Mouse (Mus musculus): Measurements from ENCODE around the gene Tbkbp1. TPM values are rescaled to one million over a fixed set of nuclear protein-coding genes. Genes with fewer than 3 reads are reported as not detected.

The Tbkbp1 gene
- polyA plus RNA-seq, 1 experiment from 2014 or later: 9.0 TPM

GRCm38 (mm10) chr11:97139256-97139655 is 12.0 kb downstream of the Tbkbp1 start:
- Histone ChIP-seq H3K9ac (replicated peaks; ENCODE audit: low read depth, low read length) (peak overlapping the region; percentile 52), H3K36me3 (ENCODE audit: control insufficient read depth, insufficient read depth, low read length) (peaks cover 21% of the 10 kb centered on the region; the same call in 1 of the 2 replicates), H3K27ac (ENCODE audit: low read depth, low read length) (peak overlapping the region; percentile 75), H3K27me3 (ENCODE audit: control insufficient read depth, insufficient read depth, low read length) (no peaks in the 10 kb centered on the region; the same call in 1 of the 2 replicates), H3K4me2 (ENCODE audit: low read depth, low read length) (peak overlapping the region; percentile 64), H3K4me3 (ENCODE audit: low read depth, low read length) (peak overlapping the region; percentile 20), H3K4me1 (ENCODE audit: control insufficient read depth, insufficient read depth, low read length) (peaks cover 20% of the 10 kb centered on the region), H3K9me3 (ENCODE audit: control insufficient read depth, low read length) (no peaks in the 10 kb centered on the region)
- WGBS: 17% methylated on average over 10 of the region's 15 CpGs
- no peak; the same call in 1 of the 2 replicates for ATAC-seq (ENCODE audit: low read depth)

GRCm38 (mm10) chr11:97138554-97139226 is 12.6 kb downstream of the Tbkbp1 start:
- H3K27ac ChIP-seq (ENCODE audit: low read depth, low read length): peak overlapping the region; percentile 75
- ATAC-seq (ENCODE audit: low read depth): peak; percentile 74

GRCm38 (mm10) chr11:97133270-97133669 is 18.0 kb downstream of the Tbkbp1 start:
- peaks cover 4% of the 10 kb centered on the region; the same call in 1 of the 2 replicates for H3K36me3 ChIP-seq (ENCODE audit: control insufficient read depth, insufficient read depth, low read length)
- 0 out of 2 replicates have a peak, but pooled peaks cover 4% of the 10 kb centered on the region for H3K4me1 ChIP-seq (ENCODE audit: control insufficient read depth, insufficient read depth, low read length)
- H3K9ac ChIP-seq (replicated peaks; ENCODE audit: low read depth, low read length): no peak overlapping the region
- H3K4me2 ChIP-seq (ENCODE audit: low read depth, low read length): no peak overlapping the region
- 61% methylated on average over 5 of the region's 5 CpGs for WGBS
- no peak overlapping the region for H3K27ac ChIP-seq (ENCODE audit: low read depth, low read length)
- ATAC-seq (ENCODE audit: low read depth): no peak
- H3K9me3 ChIP-seq (ENCODE audit: control insufficient read depth, low read length): no peaks in the 10 kb centered on the region
- no peak overlapping the region for H3K4me3 ChIP-seq (ENCODE audit: low read depth, low read length)
- H3K27me3 ChIP-seq (ENCODE audit: control insufficient read depth, insufficient read depth, low read length): no peaks in the 10 kb centered on the region; the same call in 1 of the 2 replicates

More at GRCm38 (mm10) chr11:97138554-97139226, 12.6 kb downstream of the Tbkbp1 start:
- Histone ChIP-seq H3K4me2 (ENCODE audit: low read depth, low read length) (peak overlapping the region; percentile 64), H3K4me3 (ENCODE audit: low read depth, low read length) (peak overlapping the region; percentile 20), H3K36me3 (ENCODE audit: control insufficient read depth, insufficient read depth, low read length) (peaks cover 16% of the 10 kb centered on the region; the same call in 1 of the 2 replicates), H3K9me3 (ENCODE audit: control insufficient read depth, low read length) (no peaks in the 10 kb centered on the region), H3K9ac (replicated peaks; ENCODE audit: low read depth, low read length) (peak overlapping the region; percentile 52), H3K4me1 (ENCODE audit: control insufficient read depth, insufficient read depth, low read length) (peaks cover 20% of the 10 kb centered on the region), H3K27me3 (ENCODE audit: control insufficient read depth, insufficient read depth, low read length) (no peaks in the 10 kb centered on the region; the same call in 1 of the 2 replicates)
- 10% methylated on average over 64 of the region's 69 CpGs for WGBS

GRCm38 (mm10) chr11:97132185-97132584 is 19.1 kb downstream of the Tbkbp1 start:
- Histone ChIP-seq H3K4me2 (ENCODE audit: low read depth, low read length) (no peak overlapping the region), H3K9ac (replicated peaks; ENCODE audit: low read depth, low read length) (no peak overlapping the region), H3K4me3 (ENCODE audit: low read depth, low read length) (no peak overlapping the region), H3K36me3 (ENCODE audit: control insufficient read depth, insufficient read depth, low read length) (peaks cover 4% of the 10 kb centered on the region; the same call in 1 of the 2 replicates), H3K27ac (ENCODE audit: low read depth, low read length) (no peak overlapping the region), H3K27me3 (ENCODE audit: control insufficient read depth, insufficient read depth, low read length) (no peaks in the 10 kb centered on the region; the same call in 1 of the 2 replicates), H3K9me3 (ENCODE audit: control insufficient read depth, low read length) (no peaks in the 10 kb centered on the region), H3K4me1 (ENCODE audit: control insufficient read depth, insufficient read depth, low read length) (no peaks in the 10 kb centered on the region)
- 22% methylated on average over 6 of the region's 6 CpGs for WGBS
- ATAC-seq (ENCODE audit: low read depth): no peak

- Histone ChIP-seq H3K9ac (replicated peaks; ENCODE audit: low read depth, low read length) (no peak overlapping the region), H3K4me1 (ENCODE audit: control insufficient read depth, insufficient read depth, low read length) (no peaks in the 10 kb centered on the region), H3K27me3 (ENCODE audit: control insufficient read depth, insufficient read depth, low read length) (no peaks in the 10 kb centered on the region; the same call in 1 of the 2 replicates), H3K4me3 (ENCODE audit: low read depth, low read length) (no peak overlapping the region), H3K36me3 (ENCODE audit: control insufficient read depth, insufficient read depth, low read length) (peaks cover 2% of the 10 kb centered on the region; the same call in 1 of the 2 replicates), H3K4me2 (ENCODE audit: low read depth, low read length) (no peak overlapping the region), H3K27ac (ENCODE audit: low read depth, low read length) (no peak overlapping the region), H3K9me3 (ENCODE audit: control insufficient read depth, low read length) (no peaks in the 10 kb centered on the region)
- ATAC-seq (ENCODE audit: low read depth): no peak
- WGBS: 91% methylated on average over 2 of the region's 2 CpGs
Observed at GRCm38 (mm10) chr11:97131683-97132082, 19.6 kb downstream of the Tbkbp1 start.

- no peaks in the 10 kb centered on the region for H3K4me1 ChIP-seq (ENCODE audit: control insufficient read depth, insufficient read depth, low read length)
- no peak overlapping the region for H3K4me2 ChIP-seq (ENCODE audit: low read depth, low read length)
- ATAC-seq (ENCODE audit: low read depth): no peak
- no peak overlapping the region for H3K9ac ChIP-seq (replicated peaks; ENCODE audit: low read depth, low read length)
- WGBS: 81% methylated on average over 7 of the region's 7 CpGs
- H3K36me3 ChIP-seq (ENCODE audit: control insufficient read depth, insufficient read depth, low read length): no peaks in the 10 kb centered on the region
- no peaks in the 10 kb centered on the region for H3K27me3 ChIP-seq (ENCODE audit: control insufficient read depth, insufficient read depth, low read length)
- H3K4me3 ChIP-seq (ENCODE audit: low read depth, low read length): no peak overlapping the region
- no peak overlapping the region for H3K27ac ChIP-seq (ENCODE audit: low read depth, low read length)
- H3K9me3 ChIP-seq (ENCODE audit: control insufficient read depth, low read length): no peaks in the 10 kb centered on the region
Observed at GRCm38 (mm10) chr11:97130318-97130717, 21.0 kb downstream of the Tbkbp1 start.

- no peaks in the 10 kb centered on the region for H3K27me3 ChIP-seq (ENCODE audit: control insufficient read depth, insufficient read depth, low read length)
- no peaks in the 10 kb centered on the region for H3K4me1 ChIP-seq (ENCODE audit: control insufficient read depth, insufficient read depth, low read length)
- H3K9ac ChIP-seq (replicated peaks; ENCODE audit: low read depth, low read length): no peak overlapping the region
- H3K36me3 ChIP-seq (ENCODE audit: control insufficient read depth, insufficient read depth, low read length): no peaks in the 10 kb centered on the region
- H3K4me2 ChIP-seq (ENCODE audit: low read depth, low read length): no peak overlapping the region
- ATAC-seq (ENCODE audit: low read depth): no peak
- H3K4me3 ChIP-seq (ENCODE audit: low read depth, low read length): no peak overlapping the region
- WGBS: 64% methylated on average over 3 of the region's 3 CpGs
- no peaks in the 10 kb centered on the region for H3K9me3 ChIP-seq (ENCODE audit: control insufficient read depth, low read length)
- H3K27ac ChIP-seq (ENCODE audit: low read depth, low read length): no peak overlapping the region
Observed at GRCm38 (mm10) chr11:97128956-97129355, 22.3 kb downstream of the Tbkbp1 start.

GRCm38 (mm10) chr11:97127470-97128223 is 23.6 kb downstream of the Tbkbp1 start:
- 18% methylated on average over 19 of the region's 19 CpGs for WGBS
- H3K9ac ChIP-seq (replicated peaks; ENCODE audit: low read depth, low read length): no peak overlapping the region
- H3K4me3 ChIP-seq (ENCODE audit: low read depth, low read length): peak overlapping the region; percentile 36
- peak overlapping the region; percentile 75 for H3K4me2 ChIP-seq (ENCODE audit: low read depth, low read length)
- H3K27ac ChIP-seq (ENCODE audit: low read depth, low read length): no peak overlapping the region
- no peaks in the 10 kb centered on the region for H3K27me3 ChIP-seq (ENCODE audit: control insufficient read depth, insufficient read depth, low read length)
- no peaks in the 10 kb centered on the region for H3K4me1 ChIP-seq (ENCODE audit: control insufficient read depth, insufficient read depth, low read length)
- no peak for ATAC-seq (ENCODE audit: low read depth)
- H3K36me3 ChIP-seq (ENCODE audit: control insufficient read depth, insufficient read depth, low read length): no peaks in the 10 kb centered on the region
- no peaks in the 10 kb centered on the region for H3K9me3 ChIP-seq (ENCODE audit: control insufficient read depth, low read length)

Data from neural tube, embryonic 14.5 days (tissue).